Mouse (Mus musculus) frontal cortex, postnatal 10 days (tissue): ENCODE measurements around the gene Ypel1.
A peak's percentile ranks its signal among the peaks of the same experiment; 100 is the strongest.

Experiments
- DNase-seq, 2 experiments: peaks; one replicate each; pipeline ENCODE4 v3.0.0; 2022; ENCODE audit warnings: low spot score in 2 of 2, mixed read lengths in 1 of 2

The Ypel1 gene

GRCm38 (mm10) chr16:17069511-17070443 is at the start of gene Ypel1:
Gene Ypel1 (plus strand): TSS chr16:17069696.
- peak in 1 of 2 experiments; percentile 84 for DNase-seq

- no peak for DNase-seq
These were observed 44.9 kb upstream of the Ypel1 start for GRCm38 (mm10) chr16:17024469-17025148.

- DNase-seq, result no peak
These were observed 39.4 kb upstream of the Ypel1 start for GRCm38 (mm10) chr16:17029971-17030695.

GRCm38 (mm10) chr16:17033754-17034153 is 35.7 kb upstream of the Ypel1 start:
- DNase-seq, result no peak

- DNase-seq, result no peak
These were observed 28.8 kb upstream of the Ypel1 start for GRCm38 (mm10) chr16:17040716-17041115.

- no peak for DNase-seq
These were observed 28.1 kb upstream of the Ypel1 start for GRCm38 (mm10) chr16:17041417-17041816.

GRCm38 (mm10) chr16:17044320-17044719 is 25.2 kb upstream of the Ypel1 start:
- DNase-seq, result no peak

GRCm38 (mm10) chr16:17045287-17045686 is 24.2 kb upstream of the Ypel1 start:
- no peak for DNase-seq

GRCm38 (mm10) chr16:17049886-17050285 is 19.6 kb upstream of the Ypel1 start:
- DNase-seq, result no peak

- DNase-seq, result no peak
These were observed 17.4 kb upstream of the Ypel1 start for GRCm38 (mm10) chr16:17052087-17052486.

GRCm38 (mm10) chr16:17053903-17054302 is 15.6 kb upstream of the Ypel1 start:
- DNase-seq, result no peak

- peak in 1 of 2 experiments; percentile 57 for DNase-seq
These were observed 13.9 kb upstream of the Ypel1 start for GRCm38 (mm10) chr16:17055584-17055983.

GRCm38 (mm10) chr16:17062338-17062737 is 7.2 kb upstream of the Ypel1 start:
- no peak for DNase-seq

- DNase-seq, result no peak
These were observed 1.9 kb upstream of the Ypel1 start for GRCm38 (mm10) chr16:17067552-17067951.

GRCm38 (mm10) chr16:17070716-17071115 is 1.2 kb downstream of the Ypel1 start:
- DNase-seq, result no peak

GRCm38 (mm10) chr16:17073000-17073399 is 3.5 kb downstream of the Ypel1 start:
- DNase-seq, result no peak

GRCm38 (mm10) chr16:17076301-17076700 is 6.8 kb downstream of the Ypel1 start:
- no peak for DNase-seq

- no peak for DNase-seq
These were observed 7.4 kb downstream of the Ypel1 start for GRCm38 (mm10) chr16:17076869-17077268.

- DNase-seq, result no peak
These were observed 8.6 kb downstream of the Ypel1 start for GRCm38 (mm10) chr16:17078101-17078500.

- no peak for DNase-seq
These were observed 12.8 kb downstream of the Ypel1 start for GRCm38 (mm10) chr16:17082121-17082792.

- no peak for DNase-seq
These were observed 16.1 kb downstream of the Ypel1 start for GRCm38 (mm10) chr16:17085636-17086035.

- no peak for DNase-seq
These were observed 16.7 kb downstream of the Ypel1 start for GRCm38 (mm10) chr16:17086241-17086640.
